7 mouse cellular contexts compared by ENCODE assay signal in genomic region chr2:156613081-156613540, GRCm38 (mm10). TPM values are rescaled to one million over a fixed set of nuclear protein-coding genes. Genes with fewer than 3 reads are reported as not detected.
A peak's percentile ranks its signal among the peaks of the same experiment; 100 is the strongest.
DNase-seq lines count a peak whose midpoint lies in the region; ATAC-seq and TF ChIP-seq lines count a peak whose summit lies in the region.

No protein-coding gene starts in this region.

- peak; percentile 28 for ATAC-seq in hindbrain, postnatal 0 days
- peak; percentile 16; the same call in 1 of the 2 replicates for ATAC-seq in midbrain, embryonic 12.5 days (ENCODE audit: low FRiP score, low read depth)

- peak overlapping the region; percentile 78 for H3K27ac ChIP-seq in hindbrain, postnatal 0 days
- no peak overlapping the region for H3K27ac ChIP-seq in midbrain, embryonic 12.5 days (replicated peaks)
- H3K27ac ChIP-seq in testis, adult 2 months (ENCODE audit: control insufficient read depth, insufficient read depth, low read depth, low read length) = 0 out of 2 replicates have a peak overlapping the region, but pooled peaks have one; percentile 51

- no peaks in the 10 kb centered on the region for H3K36me3 ChIP-seq in hindbrain, postnatal 0 days (ENCODE audit: insufficient read depth, low read length)
- H3K36me3 ChIP-seq in midbrain, embryonic 12.5 days = no peaks in the 10 kb centered on the region
- H3K36me3 ChIP-seq in testis, adult 2 months (ENCODE audit: control insufficient read depth, insufficient read depth, low read length) = no peaks in the 10 kb centered on the region

- H3K4me2 ChIP-seq in hindbrain, postnatal 0 days (ENCODE audit: low read depth, low read length) = peak overlapping the region; percentile 89
- H3K4me2 ChIP-seq in midbrain, embryonic 12.5 days (replicated peaks) = peak overlapping the region; percentile 99

- peak overlapping the region; percentile 90 for H3K9ac ChIP-seq in hindbrain, postnatal 0 days (replicated peaks; ENCODE audit: low read length)
- H3K9ac ChIP-seq in midbrain, embryonic 12.5 days (replicated peaks) = peak overlapping the region; percentile 79

- DNase-seq in adrenal gland, postnatal 10 days = peak; percentile 80
- peak; percentile 90 to 93 for DNase-seq in cerebellum, postnatal 10 days
- DNase-seq in frontal cortex, postnatal 25 days (ENCODE audit: low spot score in 2 of 2) = peak; percentile 70 to 75
- peak; percentile 58 for DNase-seq in hindbrain, postnatal 0 days (ENCODE audit: low spot score)
- peak; percentile 78 to 83 for DNase-seq in left cerebral cortex, postnatal 25 days (ENCODE audit: low spot score in 2 of 2)

- peak; percentile 61 for TF ChIP-seq CTCF in hindbrain, postnatal 0 days (IDR thresholded peaks at IDR 0.05; ENCODE audit: low read depth)
- TF ChIP-seq CTCF in testis, adult 2 months (IDR thresholded peaks at IDR 0.05; ENCODE audit: control insufficient read depth, insufficient read depth, insufficient replicate concordance, low read depth, low read length) = peak; percentile 15; the same call in 1 of the 2 replicates

- no peaks in the 10 kb centered on the region for H3K27me3 ChIP-seq in hindbrain, postnatal 0 days (ENCODE audit: insufficient read depth, low read length)
- peaks cover 72% of the 10 kb centered on the region for H3K27me3 ChIP-seq in midbrain, embryonic 12.5 days
- no peaks in the 10 kb centered on the region for H3K27me3 ChIP-seq in testis, adult 2 months (ENCODE audit: control insufficient read depth, insufficient read depth, low read length)

- intact Hi-C loops in left cerebral cortex, postnatal 25 days (cut with DNase I) = loop anchor here (1.0 to 5.0 kb wide), 3 partner anchors 28 to 92 kb away; no protein-coding TSS in a partner anchor

- peak overlapping the region; percentile 82 for H3K4me3 ChIP-seq in hindbrain, postnatal 0 days (ENCODE audit: low read length)
- peak overlapping the region; percentile 74 for H3K4me3 ChIP-seq in midbrain, embryonic 12.5 days
- peak overlapping the region; percentile 59 for H3K4me3 ChIP-seq in testis, adult 2 months (ENCODE audit: control insufficient read depth, low read depth, low read length)

- peaks cover 12% of the 10 kb centered on the region; the same call in 1 of the 2 replicates for H3K4me1 ChIP-seq in hindbrain, postnatal 0 days (ENCODE audit: insufficient read depth, low read length)
- peaks cover 21% of the 10 kb centered on the region for H3K4me1 ChIP-seq in midbrain, embryonic 12.5 days
- H3K4me1 ChIP-seq in testis, adult 2 months (ENCODE audit: control insufficient read depth, insufficient read depth, low read length) = peaks cover 4% of the 10 kb centered on the region

- TF ChIP-seq POLR2A in testis, adult 2 months (IDR thresholded peaks at IDR 0.05; ENCODE audit: control insufficient read depth, low read depth, low read length) = 0 out of 2 replicates have a peak, but pooled peaks have one; percentile 23

- WGBS in hindbrain, postnatal 0 days = under 1% methylated on average over 41 of the region's 41 CpGs
- under 1% methylated on average over 38 of the region's 41 CpGs for WGBS in midbrain, embryonic 12.5 days

- H3K9me3 ChIP-seq in hindbrain, postnatal 0 days (ENCODE audit: low read length) = no peaks in the 10 kb centered on the region
- H3K9me3 ChIP-seq in midbrain, embryonic 12.5 days = no peaks in the 10 kb centered on the region

RNA-seq across cellular contexts. Expression of gene Dlgap4, which starts 0.4 kb away (rescaled TPM):
- 10 to 100 TPM; 36.9 to 40.3 TPM for total RNA-seq in adrenal gland, postnatal 10 days (2021)
- 166 and 190 TPM in 2 replicates for total RNA-seq in hindbrain, postnatal 0 days (2014; rRNA removed)
- 168 and 173 TPM in 2 replicates for polyA plus RNA-seq in hindbrain, postnatal 0 days (2015; fragmentation: Nextera tagmentation; extraction: Ambion mirVana)
- 100 to 1,000 TPM; 223 to 241 TPM for total RNA-seq in left cerebral cortex, postnatal 25 days (2021)
- polyA plus RNA-seq in midbrain, embryonic 12.5 days (2016; fragmentation: Nextera tagmentation; extraction: Ambion mirVana) = 190 and 195 TPM in 2 replicates
- 175 and 196 TPM in 2 replicates for polyA plus RNA-seq in testis, adult 2 months (2012; rRNA removed)
